Mouse (Mus musculus) stomach, postnatal 0 days (tissue): ENCODE measurements around the gene Epsti1. TPM values are rescaled to one million over a fixed set of nuclear protein-coding genes. Genes with fewer than 3 reads are reported as not detected.

ENCODE experiments used
- ATAC-seq: fragments of 200-750 bp; cut with Nextera tagmentation; 2 replicates; pipeline ENCODE4 v1.8.0; 2017; ENCODE audit not compliant: low FRiP score, low TSS enrichment
- DNase-seq: peaks from one replicate; pipeline ENCODE4 v3.0.0-alpha.2; 2016; ENCODE audit warnings: low spot score
- H3K27ac ChIP-seq: fragments of 300-500 bp; sonication (generic); replicated peaks from 2 replicates; pipeline ENCODE4 v1.5.1; 2014; ENCODE audit warnings: mild to moderate bottlenecking, control low read depth
- H3K27me3 ChIP-seq: fragments of 300-500 bp; sonication (generic); 2 replicates; pipeline ENCODE4 v1.6.1; 2014; ENCODE audit warnings: low read length; ENCODE audit not compliant: control insufficient read depth, insufficient read depth
- H3K36me3 ChIP-seq: fragments of 300-500 bp; sonication (generic); 2 replicates; pipeline ENCODE4 v1.6.1; 2014; ENCODE audit warnings: low read length, mixed read lengths; ENCODE audit not compliant: control insufficient read depth, insufficient read depth
- H3K4me1 ChIP-seq: fragments of 300-500 bp; sonication (generic); replicated peaks from 2 replicates; pipeline ENCODE4 v1.6.1; 2014; ENCODE audit warnings: antibody characterized with exemption; ENCODE audit not compliant: control insufficient read depth, insufficient read depth
- H3K4me2 ChIP-seq: fragments of 300-500 bp; sonication (generic); replicated peaks from 2 replicates; pipeline ENCODE4 v1.6.1; 2014; ENCODE audit warnings: low read depth, mild to moderate bottlenecking, control low read depth, moderate library complexity
- H3K4me3 ChIP-seq: fragments of 300-500 bp; sonication (generic); 2 replicates; pipeline ENCODE4 v1.5.1; 2014; ENCODE audit warnings: low read depth, low read length, control low read depth
- H3K9ac ChIP-seq: fragments of 300-500 bp; sonication (generic); 2 replicates; pipeline ENCODE4 v1.6.1; 2014; ENCODE audit warnings: mild to moderate bottlenecking, low read length, control low read depth, mixed read lengths
- H3K9me3 ChIP-seq: fragments of 300-500 bp; sonication (generic); 2 replicates; pipeline ENCODE4 v1.6.1; 2016; ENCODE audit warnings: low read length; ENCODE audit not compliant: control insufficient read depth
- CTCF ChIP-seq: IDR thresholded peaks from 2 replicates; pipeline ENCODE4 v1.5.1; 2016; ENCODE audit warnings: antibody characterized with exemption, low read depth, mild to moderate bottlenecking, moderate library complexity
- EP300 ChIP-seq: optimal IDR thresholded peaks from 2 replicates; pipeline ENCODE3; 2016; ENCODE audit warnings: antibody characterized with exemption
- WGBS: fragments of 180-500 bp; shearing (Covaris S2); extraction: QIAGEN DNeasy Blood & Tissue Kit; methylation state at CpG from one replicate; pipeline ENCODE4 v1.1.7; 2014; 5-methylcytosine and 5-hydroxymethylcytosine counted together
- polyA plus RNA-seq: library from polyadenylated mRNA; unstranded; fragments of >200 nt; fragmentation: Nextera tagmentation; extraction: Ambion mirVana; gene quantifications from 2 replicates; pipeline ENCODE4 v1.2.1, GENCODE M21; 2015

Gene Epsti1
- polyA plus RNA-seq, 1 experiment from 2014 or later: 2.7 TPM

DNA sequence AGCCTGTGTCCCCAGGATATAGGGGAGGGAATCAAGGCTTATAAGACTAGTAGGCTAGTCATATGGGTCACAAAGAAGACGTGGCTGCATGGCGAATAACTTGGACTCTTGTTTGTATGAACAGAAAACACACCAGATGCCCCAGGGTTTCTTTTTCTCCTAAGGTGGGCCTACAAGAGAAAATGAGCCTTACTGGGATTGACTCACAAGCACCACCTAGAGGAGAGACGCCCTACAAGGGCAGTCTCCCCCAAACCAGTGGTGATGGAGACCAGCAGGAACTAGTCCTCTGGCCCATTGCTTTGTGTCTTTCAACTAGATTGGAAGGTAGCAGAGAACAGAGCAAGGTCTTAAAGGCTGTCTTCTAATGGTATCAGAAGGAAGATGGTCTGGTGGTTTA is 22.7 kb downstream of the Epsti1 start:
- H3K27me3 ChIP-seq: no peaks in the 10 kb centered on the region
- H3K9ac ChIP-seq: no peak overlapping the region
- ATAC-seq (no peak), DNase-seq (no peak)
- H3K27ac ChIP-seq: no peak overlapping the region
- H3K9me3 ChIP-seq: no peaks in the 10 kb centered on the region
- 46% methylated on average over 3 of the region's 3 CpGs for WGBS
- no peaks in the 10 kb centered on the region for H3K4me1 ChIP-seq
- no peak for TF ChIP-seq EP300
- TF ChIP-seq CTCF: peak; percentile 71
- no peaks in the 10 kb centered on the region for H3K36me3 ChIP-seq
- no peak overlapping the region for H3K4me2 ChIP-seq
- no peak overlapping the region for H3K4me3 ChIP-seq

DNA sequence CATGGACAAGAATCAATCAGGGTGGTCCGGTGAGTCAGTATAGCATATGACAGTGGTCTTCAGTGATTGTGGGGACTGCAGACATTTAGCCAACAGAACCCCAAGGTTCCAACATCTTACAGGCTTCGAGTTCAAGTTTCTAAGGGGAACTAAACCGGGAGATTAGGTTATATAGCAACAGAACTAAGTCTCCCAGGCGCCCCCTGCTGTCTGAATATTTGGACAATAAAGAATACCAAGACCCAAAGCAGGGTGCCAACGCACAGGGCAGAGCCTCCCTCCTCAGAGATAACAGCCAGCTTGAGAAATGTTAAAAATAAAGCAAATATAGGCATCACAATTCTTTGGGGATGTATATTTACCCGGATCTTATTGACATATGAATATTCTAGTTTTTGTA is 24.0 kb downstream of the Epsti1 start:
- Histone ChIP-seq H3K4me2 (no peak overlapping the region), H3K9ac (no peak overlapping the region), H3K36me3 (no peaks in the 10 kb centered on the region), H3K4me1 (no peaks in the 10 kb centered on the region), H3K27ac (no peak overlapping the region), H3K4me3 (no peak overlapping the region), H3K27me3 (no peaks in the 10 kb centered on the region), H3K9me3 (no peaks in the 10 kb centered on the region)
- TF ChIP-seq CTCF: peak; percentile 74
- no peak for TF ChIP-seq EP300
- 37% methylated on average over 6 of the region's 6 CpGs for WGBS
- ATAC-seq (no peak), DNase-seq (peak; percentile 54)

DNA sequence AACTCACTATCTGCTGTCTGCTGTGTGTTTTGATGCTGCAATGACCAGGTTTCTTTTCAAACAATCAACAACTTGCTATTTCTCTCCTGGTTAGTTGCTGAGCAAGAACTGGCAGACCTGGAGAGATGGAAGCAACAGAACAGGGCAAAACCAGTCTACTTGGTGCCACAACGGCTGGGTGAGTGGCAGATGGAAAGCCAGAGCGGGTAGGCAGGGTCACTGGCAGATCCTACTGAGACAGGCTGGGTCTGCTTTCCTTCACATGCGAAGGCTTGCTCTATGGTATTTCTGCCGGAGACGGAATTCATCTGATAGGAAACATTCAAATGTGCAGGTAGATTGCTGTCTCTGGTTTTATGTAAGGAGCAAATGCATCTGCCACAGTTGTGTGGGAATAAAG is 24.6 kb downstream of the Epsti1 start:
- Histone ChIP-seq H3K9ac (no peak overlapping the region), H3K27ac (no peak overlapping the region), H3K4me1 (no peaks in the 10 kb centered on the region), H3K4me2 (no peak overlapping the region), H3K4me3 (no peak overlapping the region), H3K27me3 (no peaks in the 10 kb centered on the region), H3K9me3 (no peaks in the 10 kb centered on the region), H3K36me3 (no peaks in the 10 kb centered on the region)
- 83% methylated on average over 5 of the region's 5 CpGs for WGBS
- no peak for DNase-seq
- no peak for ATAC-seq
- TF ChIP-seq CTCF: no peak
- TF ChIP-seq EP300: no peak

DNA sequence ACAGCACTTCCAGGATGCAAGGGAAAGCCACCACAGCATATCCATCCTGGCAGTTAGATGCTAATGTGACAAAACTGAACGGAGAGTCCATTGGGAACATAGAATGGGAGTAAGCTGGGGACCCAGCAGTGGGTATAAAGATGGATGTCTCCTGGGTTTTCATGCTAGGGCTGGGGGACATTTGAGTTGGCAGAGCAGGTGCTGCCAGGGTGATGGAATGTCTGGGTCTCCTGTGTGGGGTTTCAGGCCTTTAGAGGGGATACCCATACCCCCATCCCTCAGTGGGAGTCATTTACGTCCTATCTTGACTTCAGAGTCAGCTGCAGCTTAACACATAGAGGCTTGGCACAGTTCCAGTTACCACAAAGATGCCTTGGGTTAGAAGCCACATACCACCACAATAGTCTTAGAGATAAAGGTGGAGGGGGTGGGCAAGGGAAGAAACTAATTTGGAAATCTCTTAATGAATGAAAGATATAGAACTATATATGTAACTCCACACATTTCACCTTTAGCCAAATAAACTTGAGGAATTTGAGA is 25.2 kb downstream of the Epsti1 start:
- Histone ChIP-seq H3K36me3 (no peaks in the 10 kb centered on the region), H3K27ac (no peak overlapping the region), H3K4me3 (no peak overlapping the region), H3K9ac (no peak overlapping the region), H3K27me3 (no peaks in the 10 kb centered on the region), H3K4me2 (no peak overlapping the region), H3K4me1 (no peaks in the 10 kb centered on the region), H3K9me3 (no peaks in the 10 kb centered on the region)
- ATAC-seq (no peak), DNase-seq (no peak)
- TF ChIP-seq EP300: no peak
- no peak for TF ChIP-seq CTCF
- 55% methylated on average over 2 of the region's 2 CpGs for WGBS

DNA sequence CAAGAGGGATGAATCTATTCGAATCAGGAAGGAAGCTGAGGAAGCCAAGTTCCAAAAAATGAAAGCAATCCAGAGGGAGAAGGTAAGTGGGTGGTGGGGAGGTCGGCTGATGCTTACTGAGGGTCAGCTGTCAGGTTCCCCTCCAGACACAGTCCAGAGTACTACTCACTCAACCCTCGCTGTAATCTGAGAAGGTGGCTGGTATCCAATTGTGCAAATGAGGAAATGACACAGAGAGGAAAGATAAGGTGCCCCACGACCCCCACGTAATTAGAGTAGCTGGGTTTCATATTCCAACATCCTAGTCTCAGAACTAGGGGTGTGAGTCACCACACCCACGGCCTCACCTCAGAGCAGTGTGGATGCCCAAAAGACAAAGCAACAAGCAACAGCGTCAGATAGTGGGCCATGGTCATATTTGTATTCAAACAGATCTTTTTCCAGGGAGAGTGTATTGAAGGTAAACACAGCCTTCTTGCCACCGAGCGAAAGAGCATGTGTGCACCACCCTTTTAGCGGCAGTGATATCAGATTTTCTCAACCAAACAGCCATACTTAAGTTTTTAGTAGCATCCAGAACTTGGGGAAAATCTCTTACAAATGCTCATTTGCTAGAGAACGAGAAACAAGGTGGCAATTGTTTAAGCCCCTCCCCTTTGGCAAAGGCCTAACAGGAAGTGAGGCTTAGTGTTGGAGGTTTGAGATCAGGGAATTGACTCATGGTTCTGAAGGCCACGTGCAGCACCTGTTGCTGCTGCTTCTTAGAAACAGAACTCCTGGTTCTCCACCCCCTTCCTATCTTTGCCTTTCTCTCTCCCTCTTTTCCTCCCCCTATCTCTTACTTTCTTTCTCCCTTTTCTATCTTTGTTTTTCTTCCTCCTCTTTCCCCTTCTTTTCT is 28.4 kb downstream of the Epsti1 start:
- TF ChIP-seq CTCF (no peak), EP300 (no peak)
- 17% methylated on average over 12 of the region's 12 CpGs for WGBS

DNA sequence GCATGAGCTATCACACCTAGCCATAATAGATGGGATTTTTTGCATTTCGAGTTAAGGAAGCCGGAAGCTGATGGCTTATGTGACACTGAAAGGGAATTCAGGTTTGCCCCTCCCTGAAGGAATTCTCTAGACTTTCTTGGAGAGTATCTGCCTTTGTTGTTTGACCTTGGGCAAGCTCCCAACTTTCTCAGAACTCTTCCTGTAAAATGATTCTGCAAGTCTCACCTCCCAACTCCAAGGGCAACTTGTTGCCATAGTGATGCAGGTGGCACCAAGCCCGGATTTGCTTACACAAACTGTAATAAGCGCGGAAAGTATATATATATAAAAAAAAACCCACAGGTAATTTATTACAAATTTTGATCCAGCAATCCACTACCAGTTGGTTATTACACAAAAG is 29.2 kb downstream of the Epsti1 start:
- no peaks in the 10 kb centered on the region for H3K4me1 ChIP-seq
- peak; percentile 73 for ATAC-seq
- peak; percentile 78 for DNase-seq
- no peak overlapping the region for H3K4me2 ChIP-seq
- WGBS: 36% methylated on average over 5 of the region's 5 CpGs
- H3K4me3 ChIP-seq: no peak overlapping the region
- no peak overlapping the region for H3K9ac ChIP-seq
- TF ChIP-seq EP300 (no peak), CTCF (no peak)
- no peak overlapping the region for H3K27ac ChIP-seq
- no peaks in the 10 kb centered on the region for H3K9me3 ChIP-seq
- H3K36me3 ChIP-seq: no peaks in the 10 kb centered on the region
- no peaks in the 10 kb centered on the region for H3K27me3 ChIP-seq

More for the DNA sequence above, 28.4 kb downstream of the Epsti1 start:
- Histone ChIP-seq H3K4me2 (no peak overlapping the region), H3K4me3 (no peak overlapping the region), H3K9me3 (no peaks in the 10 kb centered on the region), H3K9ac (no peak overlapping the region), H3K4me1 (no peaks in the 10 kb centered on the region), H3K27me3 (no peaks in the 10 kb centered on the region), H3K27ac (no peak overlapping the region), H3K36me3 (no peaks in the 10 kb centered on the region)
- peak; percentile 51 for DNase-seq
- ATAC-seq: peak; percentile 84
